Mouse (Mus musculus) CD4-positive helper T cell, adult 2 months (primary cell): Measurements from ENCODE around the gene Txnrd1.

Source experiments
- DNase-seq: peaks from one replicate; pipeline ENCODE4 v3.0.0-alpha.2; 2012; ENCODE audit warnings: low read depth, missing footprints, low spot score

Gene Txnrd1

DNA sequence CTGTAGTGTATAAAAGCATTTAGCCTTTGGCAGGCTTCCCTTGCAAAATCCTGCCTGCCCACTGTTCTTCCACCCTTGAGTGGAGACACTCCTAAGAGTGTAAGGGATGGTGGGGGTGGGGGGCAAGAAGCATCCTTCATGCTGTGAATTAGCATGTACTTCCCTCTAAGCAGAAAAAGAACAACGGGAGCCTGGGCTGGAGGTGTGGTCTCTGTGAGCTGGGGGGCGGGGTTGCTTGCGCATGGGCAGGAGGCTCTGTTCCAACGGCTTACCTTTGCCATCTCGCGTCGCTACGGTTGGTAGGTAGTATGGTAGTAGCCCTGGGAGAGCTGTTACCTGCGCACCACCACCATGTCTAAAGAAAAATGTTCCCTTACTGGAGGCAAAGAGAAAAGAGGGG, 32.6 kb downstream of the Txnrd1 start, which contains the start of gene Eid3:
Gene Eid3 (plus strand): TSS at position 271 of the 400 bp plus-strand sequence.
- no peak for DNase-seq

DNA sequence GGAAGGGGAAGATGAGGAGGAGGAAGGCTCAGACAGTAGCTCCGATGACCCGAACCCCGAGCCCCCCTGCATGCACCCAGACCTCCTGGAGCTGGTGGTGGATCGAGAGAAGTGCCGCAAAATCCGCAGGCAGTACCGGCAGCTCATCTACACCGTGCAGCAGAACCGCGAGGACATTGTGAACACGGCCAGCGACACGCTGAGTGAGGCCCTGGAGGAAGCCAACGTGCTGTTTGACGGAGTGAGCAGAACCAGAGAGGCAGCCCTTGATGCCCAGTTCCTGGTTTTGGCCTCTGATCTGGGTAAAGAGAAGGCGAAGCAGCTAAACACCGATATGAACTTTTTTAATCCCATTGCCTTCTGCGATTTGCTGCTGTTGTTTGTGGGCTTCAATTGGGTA, 33.1 kb downstream of the Txnrd1 start:
- no peak for DNase-seq

DNA sequence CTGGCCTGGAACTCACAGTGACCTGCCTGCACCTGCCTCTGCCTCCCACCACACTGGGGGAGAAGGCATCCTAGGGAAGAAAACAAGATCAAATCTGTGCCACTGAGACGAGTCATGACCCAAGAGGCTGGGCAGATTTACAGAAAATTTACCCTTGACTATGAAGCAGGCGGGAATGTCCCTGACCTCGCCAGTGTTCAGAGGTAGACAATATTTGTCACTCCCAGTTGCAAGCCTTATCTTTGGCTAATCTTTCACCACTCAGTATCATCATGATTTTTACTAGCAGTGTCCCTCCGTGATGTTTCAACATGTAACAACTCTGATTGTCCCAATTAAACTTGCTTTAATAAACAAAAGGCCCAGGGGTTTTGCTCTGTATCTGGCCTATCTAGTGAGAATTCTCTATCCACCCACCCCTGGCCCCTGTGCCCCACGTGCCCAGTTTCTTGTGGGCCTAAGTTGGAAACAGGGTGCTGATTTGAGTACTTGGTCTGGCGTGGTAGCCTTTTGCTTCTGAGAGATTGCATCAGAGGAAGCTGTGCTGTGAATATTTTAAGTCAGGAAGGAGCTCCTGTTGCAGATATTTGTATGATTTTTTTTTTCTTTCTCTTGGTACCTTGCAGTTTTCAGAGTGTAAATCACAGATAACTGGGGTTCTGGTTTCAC, 34.8 kb downstream of the Txnrd1 start:
- DNase-seq: no peak

DNA sequence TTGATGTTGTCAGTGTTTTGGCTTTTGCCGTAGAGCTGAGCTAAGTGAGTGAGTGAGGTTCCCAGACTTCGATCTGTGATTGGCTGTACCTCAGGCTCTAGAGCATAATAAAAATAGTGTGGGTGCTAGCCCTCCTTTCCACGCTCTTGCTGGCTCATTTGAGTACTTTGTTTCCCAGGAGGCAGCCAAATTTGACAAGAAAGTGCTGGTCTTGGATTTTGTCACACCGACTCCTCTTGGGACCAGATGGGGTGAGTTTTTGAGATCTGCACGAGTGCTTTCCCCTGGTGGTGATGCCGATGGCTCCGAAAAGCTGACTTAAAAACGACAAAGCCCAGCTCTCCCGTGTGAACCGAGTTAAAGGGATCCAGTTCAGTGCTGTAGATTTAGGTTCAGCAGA, 41.7 kb downstream of the Txnrd1 start:
- DNase-seq: no peak

DNA sequence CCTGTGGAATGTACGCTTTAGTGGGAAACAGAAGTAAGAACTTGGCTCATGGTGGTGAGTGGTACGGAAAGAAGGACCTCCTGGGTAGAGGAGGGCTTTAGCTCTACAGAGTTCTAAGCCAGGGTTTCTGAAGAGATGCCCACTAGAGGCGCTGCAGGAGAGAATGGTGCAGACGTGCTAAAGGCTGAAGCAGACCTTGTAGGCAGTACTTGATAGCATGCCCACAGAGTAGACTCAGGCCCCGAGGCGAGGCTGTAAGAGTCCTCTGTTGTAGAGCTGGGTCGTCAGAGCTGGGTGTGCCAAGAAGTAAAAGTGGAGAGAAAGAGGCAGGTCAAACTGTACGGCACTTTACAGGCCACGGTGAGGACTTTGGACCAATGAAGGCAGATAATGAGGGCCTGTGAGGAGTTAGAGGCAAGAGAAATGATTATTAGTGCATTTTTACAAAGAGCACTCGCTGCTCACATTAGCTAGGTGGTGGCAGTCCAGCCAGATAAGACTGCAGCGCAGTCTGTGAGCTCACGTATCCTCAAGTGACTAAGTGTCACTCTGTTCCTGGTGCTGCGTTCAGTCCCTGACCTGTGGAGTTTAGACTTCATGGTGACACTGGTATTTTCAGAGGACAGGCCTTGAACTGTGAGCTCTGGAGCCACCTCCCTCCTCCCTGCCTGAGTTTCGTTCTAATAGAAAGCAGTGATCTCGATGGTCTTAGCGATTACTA, 42.5 kb downstream of the Txnrd1 start:
- no peak for DNase-seq

DNA sequence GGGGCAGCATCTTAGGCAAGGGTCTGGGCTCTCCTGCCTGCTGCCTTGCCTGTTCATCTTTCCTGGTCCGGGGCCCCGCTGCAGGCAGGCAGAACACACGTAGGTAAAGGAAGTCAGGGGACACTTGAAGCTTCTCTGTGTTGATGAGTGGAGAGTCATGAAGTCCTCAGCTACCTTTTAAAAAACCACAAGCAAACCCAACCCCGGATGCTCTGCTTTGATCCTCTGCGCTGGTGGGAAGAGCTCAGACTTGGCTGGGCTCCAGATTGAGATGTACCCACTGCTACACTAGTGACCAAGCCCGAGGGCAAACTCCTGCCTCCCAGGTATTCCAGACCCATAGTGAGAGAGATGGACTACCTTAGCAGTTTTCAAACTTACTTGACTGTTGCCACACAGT, 53.6 kb downstream of the Txnrd1 start:
- DNase-seq: peak; percentile 86

DNA sequence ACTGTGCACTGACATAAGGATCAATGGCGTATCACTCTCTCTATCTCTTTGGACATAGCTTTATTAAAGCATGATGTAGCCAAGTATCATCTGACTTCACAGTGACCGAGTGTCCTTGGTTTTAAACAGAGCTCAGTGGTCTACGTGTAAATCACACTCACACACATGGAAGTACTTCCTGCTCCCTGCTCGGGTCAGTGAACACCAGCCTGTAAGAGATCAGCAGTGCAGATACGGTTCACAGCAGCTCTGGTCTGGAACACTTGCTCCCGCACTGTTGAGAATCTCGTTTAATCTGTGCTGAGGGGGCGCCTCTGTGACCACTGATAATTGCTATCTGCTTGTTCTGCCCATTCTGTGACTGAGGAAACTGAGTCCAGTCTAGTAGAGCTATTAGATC, 54.8 kb downstream of the Txnrd1 start:
- DNase-seq: no peak

DNA sequence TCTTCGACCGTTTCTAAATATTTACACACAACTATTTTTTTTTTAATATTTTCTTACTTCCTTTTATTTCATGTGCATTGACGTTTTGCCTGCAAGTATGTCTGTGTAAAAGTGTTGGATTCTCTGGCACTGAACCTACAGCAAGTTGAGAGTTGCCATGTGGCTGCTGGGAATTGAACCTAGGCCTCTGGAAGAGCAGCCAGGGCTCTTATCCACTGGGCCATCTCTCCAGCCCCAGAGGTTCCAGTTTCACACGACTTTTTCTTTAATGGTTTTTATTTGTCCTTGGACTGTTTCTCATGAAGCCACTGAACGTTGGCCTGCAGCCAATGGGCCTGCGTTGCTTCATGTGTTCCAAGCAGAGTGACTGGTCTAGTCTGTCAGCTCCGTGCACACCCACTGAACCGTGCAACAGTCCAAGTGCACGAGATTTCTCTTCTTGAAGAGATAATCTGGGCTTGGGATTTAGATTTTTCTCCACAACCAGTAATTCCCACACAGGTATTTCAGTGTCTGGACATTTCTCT, 55.8 kb downstream of the Txnrd1 start:
- DNase-seq: no peak

DNA sequence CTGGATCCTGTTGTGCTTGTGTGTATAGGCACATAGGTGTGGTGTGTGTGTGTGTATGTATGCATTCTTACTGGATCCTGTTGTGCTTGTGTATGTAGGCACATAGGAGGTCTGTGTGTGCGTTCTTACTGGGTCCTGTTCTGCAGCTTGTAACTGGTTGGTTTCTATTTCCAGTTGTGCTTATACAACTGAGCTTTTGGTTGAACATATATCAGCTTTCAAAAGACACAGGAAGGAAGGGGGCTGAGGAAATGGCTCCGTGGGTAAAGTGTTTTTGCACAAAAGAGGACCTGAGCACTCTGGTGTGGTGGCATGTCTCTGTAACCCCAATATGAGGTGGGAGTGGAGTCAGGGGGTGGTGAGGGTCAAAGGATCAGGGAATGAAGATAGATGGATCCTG, 57.2 kb downstream of the Txnrd1 start:
- DNase-seq: peak; percentile 50

DNA sequence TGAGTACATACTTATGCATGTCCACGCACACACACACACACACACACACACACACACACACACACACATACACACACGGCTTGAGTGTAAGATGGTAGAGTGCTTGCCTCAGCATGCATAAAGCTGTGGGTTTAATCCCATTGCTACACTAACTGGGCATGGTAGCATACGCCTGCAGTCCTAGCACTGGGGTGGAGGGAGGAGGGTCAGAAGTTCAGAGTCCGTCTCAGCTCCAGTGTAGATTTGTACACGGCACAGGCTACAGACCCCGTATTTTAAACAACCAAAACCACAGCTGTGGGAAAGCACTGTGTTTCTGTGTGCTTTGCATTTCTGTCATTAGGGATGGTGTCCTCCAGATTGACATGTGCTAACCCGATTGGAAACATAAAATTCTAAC, 57.7 kb downstream of the Txnrd1 start:
- peak; percentile 32 for DNase-seq

DNA sequence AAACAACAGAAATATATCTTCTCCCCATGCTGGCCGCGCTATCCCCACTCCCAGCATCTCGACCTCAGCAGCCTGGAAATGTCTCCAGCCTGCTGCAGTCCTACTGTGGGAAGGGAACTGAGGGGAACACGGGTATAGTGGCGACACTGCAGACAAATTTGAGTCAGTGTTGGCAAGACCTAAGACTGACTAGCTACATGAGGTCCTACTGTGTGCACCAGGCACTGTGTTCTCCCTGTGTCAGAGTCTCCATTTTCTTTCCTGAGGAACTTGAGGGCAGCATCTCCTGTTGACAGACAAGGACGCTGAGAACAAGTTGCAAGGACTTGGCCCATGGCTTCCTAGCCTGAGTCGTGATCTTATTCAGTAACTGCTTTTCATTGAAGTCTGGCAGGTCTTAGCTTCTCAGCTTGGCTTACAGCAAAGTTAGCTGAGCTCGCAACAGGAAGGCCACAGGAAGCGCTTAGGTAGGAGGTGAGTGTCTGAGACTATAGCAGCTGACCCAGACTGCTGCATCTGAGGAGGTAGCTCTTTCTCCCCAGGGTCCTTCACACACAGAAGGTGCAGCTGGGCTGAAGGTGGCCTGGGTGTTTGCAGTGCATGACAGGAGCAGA, 58.8 kb downstream of the Txnrd1 start:
- DNase-seq: peak; percentile 35

DNA sequence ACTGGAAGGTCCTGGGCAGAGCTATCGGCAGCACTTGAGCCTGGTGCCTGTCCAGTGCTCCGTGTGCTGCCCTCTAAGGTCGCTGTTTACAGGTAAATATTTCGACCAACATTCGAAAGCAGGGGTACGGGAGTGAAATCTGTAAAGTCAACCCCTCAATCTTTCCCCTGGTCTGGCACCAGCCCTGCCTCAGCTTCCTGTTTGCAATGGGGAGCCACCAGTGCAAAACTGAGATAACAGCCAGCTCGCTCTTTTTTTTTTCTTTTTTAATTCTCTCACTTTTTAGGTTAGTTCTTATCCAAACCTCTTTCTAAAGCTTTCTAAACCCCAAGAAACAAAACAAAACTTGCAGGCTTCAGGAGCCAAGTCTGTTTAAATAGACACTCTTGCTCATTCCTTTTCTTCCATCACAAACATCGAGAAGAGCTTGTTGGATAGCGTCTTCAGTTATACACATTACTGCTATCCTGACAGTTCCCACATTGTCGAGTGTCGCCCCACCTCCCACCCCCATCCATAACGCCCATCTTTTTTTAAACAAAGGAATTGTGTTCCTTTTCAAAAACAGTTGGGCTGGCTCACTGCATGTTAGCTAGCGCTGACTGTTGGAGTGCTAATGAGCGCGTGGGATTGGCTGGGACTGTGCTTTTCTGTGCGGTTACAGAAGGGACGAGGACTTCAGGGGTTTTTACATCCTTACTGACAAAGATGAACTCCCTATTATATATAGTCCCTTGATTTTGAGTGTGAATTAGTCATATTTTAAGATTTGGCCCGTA, 60.3 kb downstream of the Txnrd1 start:
- peak; percentile 19 for DNase-seq

DNA sequence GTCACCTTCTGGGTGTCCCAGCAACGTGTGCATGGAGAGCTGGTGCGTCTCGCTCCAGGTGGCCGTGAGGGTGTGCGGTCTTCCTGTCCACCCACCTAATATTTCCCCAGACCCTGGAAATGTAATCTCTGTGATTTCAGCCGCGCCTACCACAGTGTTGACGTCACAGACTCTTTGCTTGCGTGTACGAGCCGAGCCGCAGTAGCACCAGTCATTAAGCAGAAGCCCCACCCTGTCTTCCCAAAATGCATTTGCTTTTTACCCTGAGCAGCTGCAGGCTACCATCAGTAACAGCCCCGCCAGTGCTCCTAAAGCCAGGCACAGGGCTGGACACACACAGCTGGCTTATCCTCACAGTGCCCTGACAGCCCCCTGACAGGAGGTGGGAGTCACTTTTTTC, 64.2 kb downstream of the Txnrd1 start:
- no peak for DNase-seq

DNA sequence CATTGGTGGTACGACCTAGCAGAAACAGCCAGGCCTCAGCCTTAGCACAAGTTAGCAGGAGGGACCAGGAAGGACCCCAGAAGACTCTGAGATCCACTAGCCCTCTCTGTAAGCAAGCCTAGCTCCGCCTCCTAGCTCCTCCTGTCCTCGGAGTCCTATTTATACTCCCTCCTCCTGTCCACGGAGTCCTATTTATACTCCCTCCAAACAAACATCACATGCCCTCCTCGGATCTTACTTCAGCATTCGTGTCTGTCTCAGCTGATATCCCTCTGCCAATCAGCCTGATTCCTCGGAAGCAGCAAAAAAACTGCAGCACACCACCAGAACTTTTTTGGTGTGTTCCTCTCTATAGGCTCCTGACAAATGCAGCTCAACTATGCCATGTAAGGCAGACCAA, 65.1 kb downstream of the Txnrd1 start:
- DNase-seq: no peak

DNA sequence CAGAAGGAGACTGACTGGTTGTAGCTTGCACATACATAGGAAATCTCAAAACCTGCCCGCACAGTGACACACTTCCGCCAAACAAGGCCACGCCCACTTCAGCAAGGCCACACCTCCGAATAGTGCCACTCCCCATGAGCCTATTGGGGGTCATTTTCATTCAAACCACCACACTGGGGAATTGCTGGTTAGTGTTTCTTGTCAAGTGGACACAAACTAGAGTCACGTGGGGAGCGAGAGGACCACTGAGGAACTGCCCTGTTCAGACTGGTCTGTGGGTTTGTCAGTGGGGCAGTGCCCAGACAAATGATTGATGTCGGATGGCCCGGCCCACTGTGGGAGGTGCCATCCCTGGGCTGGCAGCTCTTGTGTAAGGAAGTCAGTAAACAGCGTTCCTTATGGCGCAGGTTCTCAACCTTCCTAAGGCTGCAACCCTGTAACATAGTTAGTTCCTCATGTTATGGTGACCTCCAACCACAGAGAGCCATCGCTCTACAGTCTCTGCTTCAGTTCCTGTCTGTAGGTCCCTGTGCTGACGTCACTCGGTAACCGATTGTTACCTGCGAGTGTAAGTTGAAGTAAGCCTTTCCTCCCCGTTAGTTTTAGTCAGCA, 66.2 kb downstream of the Txnrd1 start:
- DNase-seq: peak; percentile 86

DNA sequence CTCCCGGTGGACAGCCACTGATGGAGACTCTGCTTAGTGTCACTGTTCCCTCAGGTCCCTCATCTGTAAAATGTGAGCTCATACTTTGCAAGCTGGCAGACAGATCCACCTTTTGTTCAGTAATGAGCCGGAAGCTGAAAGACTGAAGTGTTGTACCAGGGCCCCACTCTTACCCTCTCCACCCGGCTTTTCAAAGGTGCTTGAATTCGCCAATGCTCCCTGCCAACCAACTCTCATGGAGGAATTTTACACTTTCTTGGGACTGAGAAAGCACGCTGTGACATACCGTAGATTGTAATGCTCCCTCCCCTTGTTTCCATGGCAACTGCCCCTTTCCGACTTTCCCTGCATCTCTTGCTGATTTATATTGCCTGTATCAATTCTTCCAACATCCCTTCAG, 66.8 kb downstream of the Txnrd1 start:
- DNase-seq: no peak

DNA sequence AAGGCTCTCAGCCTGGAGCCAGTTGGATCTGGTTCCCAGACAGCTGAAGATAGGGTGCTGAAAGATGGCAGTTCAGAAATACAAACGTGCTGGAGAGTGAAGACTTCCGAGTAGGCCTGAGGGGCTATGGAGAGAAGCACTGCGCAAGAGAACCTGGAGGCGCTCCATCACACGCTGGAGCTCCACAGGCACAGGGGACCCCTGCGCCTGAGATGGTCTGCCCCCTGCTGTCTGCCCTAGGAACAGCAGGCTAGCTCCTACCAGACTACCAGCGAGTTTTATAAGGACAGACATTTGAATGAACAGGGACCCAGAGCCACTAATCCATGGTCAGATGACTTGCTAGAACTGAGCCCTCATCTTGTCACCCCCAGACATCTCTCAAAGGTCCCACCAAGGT, 67.7 kb downstream of the Txnrd1 start:
- DNase-seq: peak; percentile 85

DNA sequence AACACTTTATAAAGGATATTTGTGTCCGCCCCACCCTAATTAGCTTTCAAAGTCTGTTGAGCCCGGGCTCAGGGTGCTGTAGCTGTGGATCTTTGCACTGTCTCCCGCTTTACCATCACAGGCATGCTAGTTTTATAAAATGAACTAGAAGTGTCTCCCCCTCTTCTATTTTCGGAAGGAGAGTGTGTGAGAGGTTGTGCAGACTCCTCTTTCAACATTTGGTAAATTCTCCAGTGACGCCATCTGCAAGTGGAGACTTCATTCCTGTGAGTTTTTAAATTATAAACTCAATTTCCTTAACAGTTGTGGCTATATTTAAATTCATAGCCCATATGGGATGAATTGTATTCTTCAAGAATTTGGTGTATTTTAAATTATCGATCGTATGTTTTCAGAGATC, 74.8 kb downstream of the Txnrd1 start:
- DNase-seq: no peak

DNA sequence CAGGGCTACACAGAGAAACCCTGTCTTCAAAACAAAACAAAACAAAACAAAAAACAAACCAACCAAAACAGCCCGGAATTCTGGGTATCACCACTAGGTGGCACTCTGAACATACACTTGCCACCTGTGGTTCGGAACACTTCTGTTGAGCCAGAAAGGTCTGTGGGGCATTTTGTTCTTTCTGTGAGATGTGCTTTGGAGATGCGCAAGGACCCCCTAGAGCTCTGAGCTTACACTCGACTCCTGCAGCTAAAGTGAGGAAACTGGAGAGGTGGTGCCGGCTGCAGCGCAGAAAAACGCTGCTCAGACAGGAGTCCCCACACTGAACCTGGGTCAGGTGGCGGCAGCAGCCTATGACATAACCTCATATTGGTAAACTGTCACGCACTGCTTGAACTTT, 75.6 kb downstream of the Txnrd1 start:
- peak; percentile 73 for DNase-seq

DNA sequence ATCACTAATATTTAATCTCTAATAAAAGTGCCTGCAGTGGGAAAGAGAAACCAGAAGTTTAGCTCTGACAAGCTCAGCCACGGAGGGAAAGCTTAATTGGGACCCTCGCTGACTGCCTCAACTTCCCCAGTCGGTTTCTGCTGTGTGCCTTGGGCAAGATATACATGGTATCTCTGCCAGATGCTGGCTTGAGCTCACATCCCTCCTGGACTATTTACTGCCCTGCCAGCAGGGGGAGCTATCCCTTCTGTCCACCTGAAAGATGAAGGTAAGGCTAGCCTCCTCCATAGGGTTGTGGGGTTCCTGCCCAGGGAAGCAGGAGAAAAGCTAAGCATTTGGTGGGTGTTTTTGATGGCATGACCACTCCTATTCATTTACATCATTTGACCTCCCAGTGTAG, 76.4 kb downstream of the Txnrd1 start:
- DNase-seq: peak; percentile 45

DNA sequence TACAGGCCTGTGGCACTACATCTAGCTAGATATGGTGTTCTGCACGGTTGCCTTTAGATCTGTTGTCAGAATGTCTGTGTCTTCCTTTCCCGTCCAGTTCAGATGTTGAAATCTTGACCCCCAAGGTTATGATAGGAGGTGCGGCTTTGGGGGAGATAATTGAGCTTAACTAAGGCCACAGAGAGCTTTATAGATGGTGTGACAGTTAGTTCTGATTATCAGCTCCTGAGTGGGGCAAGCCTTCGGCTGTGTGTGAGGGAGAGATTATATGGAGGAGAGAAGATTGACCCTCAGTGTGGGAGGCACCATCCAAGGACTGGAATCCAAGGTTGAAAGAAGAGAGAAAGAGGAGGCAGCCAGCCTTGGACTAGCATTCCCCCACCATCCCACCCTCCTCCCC, 79.5 kb downstream of the Txnrd1 start:
- DNase-seq: no peak

DNA sequence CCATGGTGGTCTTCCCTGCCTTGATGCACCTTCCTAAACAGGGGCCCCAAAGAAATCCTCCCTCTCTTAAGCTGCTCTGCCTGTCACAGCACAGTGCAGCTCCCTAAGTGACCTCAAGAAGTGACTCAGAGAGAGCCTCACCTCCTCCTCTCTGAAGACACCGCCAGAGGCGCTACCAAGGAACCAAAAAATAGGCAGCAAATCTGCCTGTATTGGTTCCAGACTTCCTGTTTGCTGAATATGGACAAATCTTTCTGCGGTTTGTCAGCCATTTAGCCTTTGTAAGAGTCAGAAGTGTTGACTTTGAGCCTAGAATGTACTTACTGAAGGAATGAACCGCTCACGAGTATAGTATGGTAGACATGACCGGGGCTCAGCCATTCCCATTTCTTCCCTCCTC, 80.0 kb downstream of the Txnrd1 start:
- no peak for DNase-seq
